Mouse (Mus musculus): ENCODE results near the gene Dlg2.

GRCm38 (mm10) chr7:92408479-92408878 is 1932.0 kb downstream of the Dlg2 start:
- TF ChIP-seq CTCF (IDR thresholded peaks at IDR 0.05; ENCODE audit: low read depth, low read length) (peak; percentile 58), EP300 (IDR thresholded peaks at IDR 0.05; ENCODE audit: insufficient read depth, low read depth, low read length) (no peak)

Measured in ES-Bruce4 (cell line).